Mouse (Mus musculus): ENCODE measurements at regions not wholly inside any gene's neighbourhood (a gene's known extent, or its start where the extent isn't known, plus 50 kb on each side); places are given as distances from the start of the nearest gene placed in this dataset.
"Not testable (repeated sequence)": the region's sequence is repeated elsewhere in the genome, so short reads cannot be mapped to it uniquely, and the experiment has no call there.

- peak in 1 of 2 experiments; percentile 85 for DNase-seq
- intact Hi-C loops (cut with DNase I), result not testable (repeated sequence)
These were observed 177.2 kb upstream of the Olfr1324 start for GRCm38 (mm10) chrX:50605517-50605916.

DNA sequence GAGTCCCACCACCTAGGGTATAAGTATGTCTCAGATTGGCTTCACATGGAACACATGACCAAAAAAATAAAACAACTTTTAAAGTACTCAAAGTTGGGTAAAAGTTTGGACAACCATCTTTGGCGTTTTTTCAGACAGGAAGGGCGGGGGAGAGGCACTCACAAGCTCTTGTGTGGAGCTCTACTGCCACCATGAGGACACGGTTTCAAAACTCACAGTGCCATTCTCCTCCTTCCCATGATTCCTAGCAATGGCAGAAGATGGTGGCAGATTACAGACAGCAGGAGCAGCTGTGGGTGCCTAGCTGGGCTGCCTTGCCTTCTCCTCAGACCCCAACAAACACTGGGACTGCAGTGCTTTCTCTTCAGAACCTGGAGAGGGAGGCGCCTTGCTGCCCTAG lies 176.7 kb upstream of the Olfr1324 start:
- DNase-seq, result peak in 1 of 2 experiments; percentile 93
- intact Hi-C loops (cut with DNase I), result not testable (repeated sequence)

GRCm38 (mm10) chrX:50602881-50603280 lies 174.6 kb upstream of the Olfr1324 start:
- peak in 1 of 2 experiments; percentile 94 for DNase-seq

DNA sequence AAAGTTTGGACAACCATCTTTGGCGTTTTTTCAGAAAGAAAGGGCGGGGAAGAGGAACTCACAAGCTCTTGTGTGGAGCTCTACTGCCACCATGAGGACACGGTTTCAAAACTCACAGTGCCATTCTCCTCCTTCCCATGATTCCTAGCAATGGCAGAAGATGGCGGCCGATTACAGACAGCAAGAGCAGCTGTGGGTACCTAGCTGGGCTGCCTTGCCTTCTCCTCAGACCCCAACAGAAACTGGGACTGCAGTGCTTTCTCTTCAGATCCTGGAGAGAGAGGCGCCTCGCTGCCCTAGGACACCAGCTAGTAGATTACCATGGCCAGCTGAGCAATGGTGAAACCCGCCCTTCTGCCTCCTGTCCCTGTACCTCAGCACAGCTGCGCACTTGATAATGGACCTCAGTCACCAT lies 174.2 kb upstream of the Olfr1324 start:
- intact Hi-C loops (cut with DNase I), result not testable (repeated sequence)
- peak in 1 of 2 experiments; percentile 76 for DNase-seq

More at GRCm38 (mm10) chrX:50602881-50603280, 174.6 kb upstream of the Olfr1324 start:
- intact Hi-C loops (cut with DNase I), result not testable (repeated sequence)

DNA sequence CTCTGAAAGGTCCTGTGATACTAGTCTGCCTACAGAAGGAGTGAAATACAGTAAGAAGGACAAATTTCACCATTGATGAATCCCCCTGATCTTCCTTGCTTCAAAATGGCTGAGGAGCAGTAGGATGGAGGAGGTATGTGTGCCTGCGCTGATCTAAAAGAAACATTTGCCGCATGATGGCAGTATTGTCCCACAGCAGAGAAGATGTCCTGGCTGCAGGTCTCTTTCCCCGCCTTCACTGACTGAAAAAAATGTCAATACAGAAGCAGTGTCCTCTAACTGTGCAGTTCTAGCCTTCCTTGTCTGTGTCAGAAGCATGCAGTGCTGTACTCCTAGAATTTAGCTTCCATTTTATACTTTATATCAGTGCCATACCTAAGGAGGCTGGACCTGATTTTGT lies 172.0 kb upstream of the Olfr1324 start:
- peak in 1 of 2 experiments; percentile 88 for DNase-seq
- intact Hi-C loops (cut with DNase I), result loop anchor here (2.0 kb wide), 1 partner anchor 21 kb away; no protein-coding TSS in a partner anchor

- DNase-seq, result peak in 1 of 2 experiments; percentile 81
- intact Hi-C loops (cut with DNase I), result loop anchor here (2.0 kb wide), 2 partner anchors 13 to 21 kb away; no protein-coding TSS in a partner anchor
These were observed 171.5 kb upstream of the Olfr1324 start for GRCm38 (mm10) chrX:50599780-50600179.

DNA sequence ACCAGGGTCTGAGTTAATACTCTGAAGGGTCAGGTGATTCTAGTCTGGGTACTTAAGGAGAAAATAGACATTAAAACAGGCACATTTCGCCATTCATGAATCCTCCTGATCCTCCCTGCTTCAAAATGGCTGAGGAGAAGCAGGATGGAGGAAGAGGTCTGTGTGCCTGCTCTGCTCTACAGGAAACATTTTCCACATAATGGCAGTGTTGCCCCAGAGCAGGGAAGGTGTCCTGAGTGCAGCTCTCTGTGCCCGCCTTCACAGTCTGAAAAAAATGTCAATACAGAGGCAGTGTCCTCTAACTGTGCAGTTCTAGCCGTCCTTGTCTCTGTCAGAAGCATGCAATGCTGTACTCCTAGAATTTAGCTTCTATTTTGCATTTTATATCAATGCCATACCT lies 169.3 kb upstream of the Olfr1324 start:
- intact Hi-C loops (cut with DNase I), result loop anchor here (2.0 kb wide), 1 partner anchor 15 kb away; no protein-coding TSS in a partner anchor
- not testable (repeated sequence) for DNase-seq

GRCm38 (mm10) chrX:50597105-50597504 lies 168.8 kb upstream of the Olfr1324 start:
- peak in 1 of 2 experiments; percentile 76 for DNase-seq
- intact Hi-C loops (cut with DNase I), result no loop called here

GRCm38 (mm10) chrX:50594976-50595375 lies 166.7 kb upstream of the Olfr1324 start:
- DNase-seq; intact Hi-C loops (cut with DNase I): not testable (repeated sequence)

DNA sequence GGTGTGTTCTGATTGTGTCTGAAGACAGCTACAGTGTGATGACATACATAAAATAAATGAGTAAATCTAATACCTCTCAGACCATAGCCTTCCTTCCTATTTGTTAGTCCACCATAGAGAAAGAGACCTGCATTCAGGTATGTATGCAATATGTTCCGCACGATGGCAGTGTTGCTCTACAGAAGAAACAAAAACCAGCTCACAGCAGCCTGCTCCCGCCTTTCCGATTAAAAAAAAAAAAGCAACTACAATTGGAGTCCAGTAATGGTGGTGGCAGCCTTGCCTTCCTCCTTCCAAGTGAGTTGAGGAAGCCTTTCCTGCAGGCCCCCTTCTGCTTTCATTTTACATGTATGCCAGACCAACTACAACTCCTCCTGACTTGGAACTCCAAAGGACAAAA lies 163.2 kb upstream of the Olfr1324 start:
- peak in 1 of 2 experiments; percentile 58 for DNase-seq
- intact Hi-C loops (cut with DNase I), result no loop called here

DNA sequence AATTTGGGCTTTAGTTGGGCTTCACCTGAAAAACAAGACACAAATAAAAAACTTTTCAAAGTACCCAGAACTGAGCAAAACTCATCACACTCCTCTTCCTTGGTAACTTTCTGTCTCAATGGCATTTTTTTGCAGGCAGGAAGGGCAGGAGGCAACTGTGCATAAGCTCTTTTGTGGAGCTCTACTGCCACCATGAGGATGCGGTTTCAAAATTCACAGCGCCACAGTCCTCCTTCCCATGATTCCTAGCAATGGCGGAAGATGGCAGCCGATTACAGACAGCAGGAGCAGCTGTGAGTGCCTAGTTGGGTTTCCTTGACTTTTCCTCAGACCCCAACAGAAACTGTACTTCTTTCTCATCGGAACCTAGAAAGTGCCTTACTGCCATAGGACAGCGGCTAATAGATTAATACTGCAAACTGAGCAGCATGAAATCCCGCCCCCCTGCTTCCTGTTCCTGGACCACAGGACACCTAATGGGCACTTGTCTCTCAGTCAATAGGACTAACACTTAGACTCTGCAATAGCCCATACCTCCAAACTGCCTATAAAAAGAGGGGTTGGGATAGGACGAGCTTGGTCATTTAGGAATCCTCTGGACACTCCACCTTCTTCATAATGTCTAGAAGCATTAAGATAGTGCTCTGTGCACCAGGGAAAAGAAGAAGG lies 162.5 kb upstream of the Olfr1324 start:
- intact Hi-C loops (cut with DNase I), result no loop called here

DNA sequence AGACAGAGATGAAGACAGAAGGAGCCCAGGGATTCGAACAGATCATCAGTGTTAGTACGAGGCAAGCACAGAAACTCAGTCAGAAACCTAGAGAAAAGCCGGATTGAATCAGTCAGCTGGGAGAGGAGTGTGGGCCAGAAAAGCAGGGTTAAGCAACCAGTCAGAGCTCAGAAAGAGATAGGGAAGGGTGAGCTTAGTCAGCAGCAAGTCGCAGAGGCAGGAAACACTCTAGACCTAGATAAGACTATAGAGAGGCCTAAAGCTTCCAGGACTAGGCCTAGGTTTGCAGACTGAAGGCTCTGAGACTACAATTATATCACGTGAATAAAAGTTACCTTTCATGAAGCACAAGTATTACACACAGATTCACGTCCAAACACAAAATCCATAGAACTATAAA lies 160.6 kb upstream of the Olfr1324 start:
- intact Hi-C loops (cut with DNase I), result no loop called here
- no peak for DNase-seq

More for the DNA sequence above, 162.5 kb upstream of the Olfr1324 start:
- peak in 1 of 2 experiments; percentile 75 for DNase-seq

DNA sequence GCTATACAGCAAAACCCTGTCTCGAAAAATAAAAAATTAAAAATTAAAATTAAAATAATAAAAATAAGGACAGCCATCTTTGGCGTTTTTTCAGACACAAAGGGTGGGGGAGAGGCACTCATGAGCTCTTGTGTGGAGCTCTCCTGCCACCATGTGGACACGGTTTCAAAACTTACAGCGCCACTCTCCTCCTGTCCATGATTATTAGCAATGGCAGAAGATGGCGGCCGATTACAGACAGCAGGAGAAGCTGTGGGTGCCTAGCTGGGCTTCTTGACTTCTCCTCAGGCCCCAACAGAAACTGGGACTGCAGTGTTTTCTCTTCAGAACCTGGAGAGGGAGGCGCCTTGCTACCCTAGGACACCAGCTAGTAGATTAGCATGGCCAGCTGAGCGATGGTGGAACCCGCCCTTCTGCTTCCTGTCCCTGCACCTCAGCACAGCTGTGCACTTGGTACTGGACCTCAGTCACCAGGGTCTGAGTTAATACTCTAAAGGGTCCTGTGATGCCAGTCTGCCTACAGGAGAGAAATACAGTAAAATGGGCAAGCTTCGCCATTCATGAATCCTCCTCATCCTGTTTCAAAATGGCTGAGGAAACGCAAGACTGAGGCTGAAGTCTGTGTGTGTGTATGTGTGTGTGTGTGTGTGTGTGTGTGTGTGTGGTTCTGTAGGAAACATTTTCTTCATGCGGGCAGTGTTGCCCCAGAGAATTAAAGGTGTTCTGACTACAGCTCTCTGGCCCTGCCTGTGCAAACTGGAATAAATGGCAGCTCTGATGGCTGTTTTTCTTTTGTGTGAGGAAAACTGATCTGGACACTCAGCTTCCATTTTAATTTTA lies 155.7 kb upstream of the Olfr1324 start:
- intact Hi-C loops (cut with DNase I), result no loop called here
- DNase-seq, result peak in 1 of 2 experiments; percentile 75

- intact Hi-C loops (cut with DNase I), result no loop called here
- DNase-seq, result peak in 1 of 2 experiments; percentile 77
These were observed 151.9 kb upstream of the Olfr1324 start for GRCm38 (mm10) chrX:50580200-50580599.

GRCm38 (mm10) chrX:50576824-50577223 lies 148.5 kb upstream of the Olfr1324 start:
- DNase-seq, result peak in 1 of 2 experiments; percentile 89
- intact Hi-C loops (cut with DNase I), result no loop called here

- DNase-seq, result peak in 1 of 2 experiments; percentile 86
- intact Hi-C loops (cut with DNase I), result loop anchor here (5.0 kb wide), 1 partner anchor 40 kb away; no protein-coding TSS in a partner anchor
These were observed 144.1 kb upstream of the Olfr1324 start for GRCm38 (mm10) chrX:50572191-50573095.

DNA sequence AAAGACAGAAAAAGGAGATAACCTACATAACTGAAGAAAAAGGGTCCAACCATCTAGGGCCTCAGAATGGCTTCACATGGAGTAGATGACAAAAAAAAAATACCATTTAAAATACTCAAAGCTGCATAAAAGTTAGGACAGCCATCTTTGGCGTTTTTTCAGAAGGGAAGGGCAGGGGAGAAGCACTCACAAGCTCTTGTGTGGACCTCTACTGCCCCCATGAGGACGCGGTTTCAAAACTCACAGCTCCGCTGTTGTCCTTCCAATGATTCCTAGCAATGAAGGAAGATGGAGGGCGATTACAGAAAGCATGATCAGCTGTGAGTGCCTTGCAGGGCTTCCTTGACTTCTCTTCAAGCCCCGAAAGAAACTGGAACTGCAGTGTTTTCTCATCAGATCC lies 140.8 kb upstream of the Olfr1324 start:
- intact Hi-C loops (cut with DNase I), result no loop called here
- DNase-seq, result peak in 1 of 2 experiments; percentile 74

DNA sequence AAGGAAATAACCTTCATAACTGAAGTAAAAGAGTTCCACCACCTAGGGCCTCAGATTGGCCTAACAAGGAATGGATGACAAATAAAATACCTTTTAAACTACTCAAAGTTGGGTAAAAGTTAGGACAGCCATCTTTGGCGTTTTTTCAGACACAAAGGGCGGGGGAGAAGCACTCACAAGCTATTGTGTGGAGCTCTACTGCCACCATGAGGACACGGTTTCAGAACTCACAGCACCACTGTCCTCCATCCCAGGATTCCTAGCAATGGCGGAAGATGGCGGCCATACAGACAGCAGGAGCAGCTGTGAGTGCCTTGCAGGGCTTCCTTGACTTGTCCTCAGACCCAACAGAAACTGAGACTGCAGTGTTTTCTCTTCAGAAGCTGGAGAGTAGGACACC lies 138.0 kb upstream of the Olfr1324 start:
- peak in 1 of 2 experiments; percentile 92 for DNase-seq
- intact Hi-C loops (cut with DNase I), result no loop called here

DNA sequence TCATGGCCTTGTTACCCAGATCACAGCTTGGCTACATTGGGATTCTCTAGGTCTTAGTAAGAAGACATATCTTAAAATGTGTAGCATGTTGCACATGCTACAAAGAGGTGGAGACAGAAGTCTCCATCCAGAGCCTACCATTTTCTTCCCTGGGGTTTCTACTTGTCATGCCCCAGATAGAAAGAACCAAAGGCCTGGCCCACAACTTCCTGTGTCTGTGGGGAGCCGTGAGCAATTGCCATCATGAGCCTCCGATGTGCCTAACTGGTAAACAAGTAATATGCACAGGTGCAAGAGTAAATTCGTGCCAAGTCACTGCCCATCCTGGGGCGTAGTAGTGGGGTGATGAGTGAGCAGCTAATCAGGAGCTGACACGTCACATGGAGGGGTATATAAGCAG lies 136.7 kb upstream of the Olfr1324 start:
- intact Hi-C loops (cut with DNase I); DNase-seq: not testable (repeated sequence)

DNA sequence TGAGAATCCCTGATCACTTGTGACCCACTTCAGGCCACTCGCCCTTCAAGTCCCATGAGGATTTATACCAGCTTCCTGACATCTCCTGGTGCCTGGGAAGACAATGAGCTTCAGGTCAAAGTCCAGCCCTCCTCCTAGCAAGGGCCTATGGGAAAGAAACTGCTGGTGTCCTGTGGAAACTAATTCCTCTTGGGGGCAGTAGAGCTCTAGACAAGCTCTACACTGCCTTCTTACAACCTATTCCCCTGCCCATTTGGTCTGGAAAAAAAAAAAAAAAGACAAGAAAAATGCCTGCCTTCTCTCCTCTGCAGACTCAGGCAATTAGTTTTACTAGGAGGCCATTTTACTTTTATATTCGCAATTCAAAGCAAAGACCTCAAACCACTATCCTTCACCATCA lies 132.6 kb upstream of the Olfr1324 start:
- intact Hi-C loops (cut with DNase I), result no loop called here
- DNase-seq, result peak in 1 of 2 experiments; percentile 43
